Mouse (Mus musculus): Measurements from ENCODE around the gene Clmp. TPM values are rescaled to one million over a fixed set of nuclear protein-coding genes. Genes with fewer than 3 reads are reported as not detected.
A peak's percentile ranks its signal among the peaks of the same experiment; 100 is the strongest.

Clmp gene
- total RNA-seq (2015; ENCODE audit: low replicate concordance) (not detected in 2 replicates), total RNA-seq (2017; ENCODE audit: low replicate concordance) (1.3 TPM in 1 of 2 replicates, not detected in the other)

DNA sequence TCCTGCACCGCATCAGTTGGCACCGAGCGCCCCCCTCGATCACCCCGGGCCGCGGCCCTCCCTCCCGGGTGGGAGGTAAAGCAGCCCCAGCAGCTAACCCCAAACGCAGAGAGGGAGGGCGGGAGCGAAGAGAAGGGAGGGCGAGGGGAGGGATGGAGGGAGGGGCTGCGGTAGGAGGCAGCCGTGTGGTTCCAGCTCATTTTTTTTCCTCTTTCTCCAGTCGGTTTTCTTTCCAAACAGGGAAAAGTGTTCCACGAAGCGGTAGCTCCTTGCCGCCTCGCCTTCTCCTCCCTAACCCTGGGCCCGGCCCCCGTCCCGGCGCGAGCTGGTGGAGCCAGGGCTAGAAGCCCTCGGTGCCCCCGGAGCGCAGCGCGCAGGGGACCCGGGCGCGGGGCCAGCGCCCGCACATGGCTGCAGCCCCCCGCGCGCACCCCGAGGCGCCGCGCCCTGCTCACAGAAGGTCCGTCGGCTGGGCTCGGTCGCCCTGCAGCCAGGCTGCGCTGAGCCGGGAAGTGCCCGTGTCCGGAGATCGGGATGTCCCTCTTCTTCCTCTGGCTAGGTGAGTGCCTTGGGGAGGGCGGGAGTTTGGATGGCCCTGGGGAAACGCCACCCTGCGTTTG is at the start of gene Clmp:
Gene Clmp, plus strand, starts transcription at position 162 of the 620 bp plus-strand sequence.
- ATAC-seq (replicated peaks; ENCODE audit: low FRiP score, poor library complexity, severe bottlenecking): no peak

GRCm38 (mm10) chr9:40636054-40636453 is 49.7 kb upstream of the Clmp start:
- ATAC-seq (replicated peaks; ENCODE audit: low FRiP score, poor library complexity, severe bottlenecking): peak; percentile 67

DNA sequence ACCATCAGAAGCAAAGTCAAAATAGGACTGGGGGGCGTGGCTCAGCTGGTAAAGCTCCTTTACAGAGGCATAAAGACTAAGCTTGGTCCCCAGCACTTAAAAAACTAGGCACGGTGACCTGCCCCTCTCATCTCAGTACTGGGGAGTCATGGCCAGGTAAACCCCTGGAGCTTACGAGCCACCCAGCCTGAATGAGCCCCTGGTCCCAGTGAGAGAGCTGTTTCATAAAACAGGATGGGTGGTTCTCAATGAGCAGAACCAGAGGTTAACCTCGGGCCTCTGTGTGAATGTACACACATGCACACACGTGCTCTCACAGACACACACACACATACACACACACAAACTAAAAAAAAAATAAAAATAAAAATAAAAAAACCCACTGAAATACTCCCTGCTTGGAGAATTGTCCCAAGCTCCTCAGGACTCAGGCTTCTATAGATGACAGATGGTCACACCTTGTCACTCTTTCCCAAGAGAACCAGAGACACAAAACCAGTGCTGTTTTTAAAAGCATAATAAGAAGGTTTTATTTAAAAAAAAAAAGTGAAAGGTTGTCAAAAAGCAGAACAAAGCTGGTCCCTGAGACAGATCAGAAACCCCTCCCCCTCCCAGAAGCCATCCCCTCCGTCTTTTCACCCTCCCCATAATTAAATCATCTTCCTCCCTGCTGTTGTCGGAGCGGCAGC is 47.9 kb upstream of the Clmp start:
- ATAC-seq (replicated peaks; ENCODE audit: low FRiP score, poor library complexity, severe bottlenecking): no peak

DNA sequence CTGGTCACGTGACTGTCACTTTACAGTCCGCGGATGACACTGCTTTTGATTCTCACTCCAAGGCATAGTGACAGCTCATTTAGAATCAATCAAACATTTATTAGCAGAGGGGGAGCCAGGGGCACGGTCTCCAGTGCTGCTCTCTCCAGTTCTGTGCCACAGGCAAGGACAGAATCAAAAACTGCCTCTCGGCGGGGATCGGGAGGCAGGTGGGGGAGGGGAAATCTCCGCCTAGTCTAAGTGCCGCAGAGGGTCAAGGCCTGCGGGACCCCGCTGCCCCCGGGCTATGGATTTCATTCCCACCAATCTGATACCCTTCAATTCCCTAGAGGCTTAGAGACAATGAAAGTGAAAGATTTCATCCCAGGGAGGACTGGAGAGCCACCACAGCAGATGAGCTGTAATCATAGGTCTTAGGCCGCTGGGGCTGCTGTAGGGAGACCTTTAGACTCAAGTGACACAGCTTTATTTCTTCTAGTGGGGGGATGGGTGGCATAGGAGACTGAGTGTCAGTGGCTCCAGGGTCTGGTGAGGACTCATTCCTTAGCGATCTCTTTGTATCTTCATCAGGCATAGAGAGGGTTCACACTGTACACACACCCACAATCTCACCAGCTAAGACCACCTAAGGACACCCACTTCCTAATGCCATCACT is 47.2 kb upstream of the Clmp start:
- ATAC-seq (replicated peaks; ENCODE audit: low FRiP score, poor library complexity, severe bottlenecking): no peak

GRCm38 (mm10) chr9:40639536-40640187 is 46.1 kb upstream of the Clmp start:
- ATAC-seq (replicated peaks; ENCODE audit: low FRiP score, poor library complexity, severe bottlenecking): no peak

GRCm38 (mm10) chr9:40641318-40641717 is 44.4 kb upstream of the Clmp start:
- no peak for ATAC-seq (replicated peaks; ENCODE audit: low FRiP score, poor library complexity, severe bottlenecking)

DNA sequence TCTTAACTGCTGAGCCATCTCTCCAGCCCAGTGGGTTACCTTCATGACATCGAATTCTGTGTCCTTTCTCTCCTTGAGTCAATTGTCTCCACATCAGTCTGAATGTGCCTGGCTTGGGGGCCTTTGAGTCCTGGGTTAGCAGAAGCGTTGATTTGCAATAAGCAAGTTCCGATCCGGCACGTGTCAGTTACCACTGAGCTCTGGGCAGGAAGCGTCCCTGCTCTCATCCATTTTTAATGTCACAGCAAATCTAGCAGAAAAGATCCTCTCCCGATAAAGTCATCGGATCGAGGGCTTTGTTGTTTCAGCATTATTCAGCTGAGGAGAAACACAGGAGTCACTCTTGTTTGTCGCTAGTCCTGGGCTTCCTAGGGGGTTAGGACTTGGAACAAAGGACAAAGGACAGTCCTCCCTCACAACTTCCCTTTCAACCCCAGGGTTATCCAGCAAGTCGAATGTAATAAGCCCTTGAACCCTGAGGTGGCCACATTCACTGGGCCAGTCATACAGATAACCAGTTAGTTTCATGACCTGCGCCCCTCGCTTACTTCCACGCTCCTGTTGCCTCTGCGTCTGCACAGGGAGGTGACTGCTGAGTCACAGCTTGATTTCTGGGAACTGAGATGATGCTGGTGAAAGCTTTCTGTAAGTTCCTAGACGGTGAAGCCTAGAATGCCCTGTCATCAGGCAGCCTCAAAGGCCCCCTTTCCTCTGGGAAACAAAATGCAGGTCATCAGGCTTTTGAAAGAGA is 43.1 kb upstream of the Clmp start:
- ATAC-seq (replicated peaks; ENCODE audit: low FRiP score, poor library complexity, severe bottlenecking): no peak

GRCm38 (mm10) chr9:40649444-40649843 is 36.3 kb upstream of the Clmp start:
- ATAC-seq (replicated peaks; ENCODE audit: low FRiP score, poor library complexity, severe bottlenecking): no peak

GRCm38 (mm10) chr9:40649983-40650382 is 35.8 kb upstream of the Clmp start:
- ATAC-seq (replicated peaks; ENCODE audit: low FRiP score, poor library complexity, severe bottlenecking): no peak

DNA sequence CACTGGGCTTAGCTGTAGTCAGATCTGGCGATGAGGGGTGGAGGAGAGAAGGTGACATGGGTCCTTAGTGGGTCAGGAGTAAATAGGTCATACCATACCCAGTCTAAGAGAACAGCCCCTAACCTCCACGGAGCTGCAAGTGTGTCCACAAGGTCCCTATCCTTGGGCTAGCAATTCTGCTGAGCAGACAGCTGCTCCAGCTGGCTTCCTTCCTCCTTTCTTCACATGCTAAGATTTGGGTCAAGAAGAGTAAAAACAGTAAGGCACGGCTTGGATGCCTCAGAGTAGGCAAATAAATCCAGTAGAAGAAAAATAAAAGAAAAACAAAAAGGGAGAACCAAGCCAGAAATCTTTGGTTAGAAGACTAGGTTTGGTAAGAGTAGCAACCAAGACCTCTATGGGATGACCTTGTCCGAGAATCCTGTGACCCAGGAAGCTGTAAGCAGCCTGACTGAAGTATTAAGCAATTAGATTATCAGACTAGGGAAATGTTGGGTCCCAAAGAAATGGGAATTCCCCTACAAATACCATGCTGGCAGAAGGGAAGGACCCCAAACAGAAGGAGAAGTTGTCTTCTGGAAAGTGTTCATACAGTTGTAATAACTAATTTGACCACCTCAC is 34.4 kb upstream of the Clmp start:
- ATAC-seq (replicated peaks; ENCODE audit: low FRiP score, poor library complexity, severe bottlenecking): no peak

DNA sequence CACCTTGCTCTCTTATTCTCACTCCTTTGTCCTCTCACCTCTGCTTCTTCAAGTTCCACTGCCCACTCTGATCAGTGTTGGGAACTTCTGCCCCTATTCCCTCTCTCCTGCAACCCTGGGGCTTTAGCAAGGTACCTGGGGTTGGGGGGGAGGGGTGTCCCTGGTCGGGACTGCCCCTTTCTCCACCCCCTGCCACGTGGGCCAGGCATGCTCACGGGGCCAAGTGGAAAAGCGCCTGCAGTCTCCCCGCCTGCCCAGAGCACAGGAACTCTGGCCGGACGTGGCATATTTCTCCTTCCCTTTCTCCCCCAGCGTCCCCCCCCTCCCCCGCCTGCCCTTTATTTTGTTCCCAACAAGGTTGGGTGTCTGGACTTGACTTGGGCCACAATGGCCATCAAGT is 33.0 kb upstream of the Clmp start:
- ATAC-seq (replicated peaks; ENCODE audit: low FRiP score, poor library complexity, severe bottlenecking): no peak

DNA sequence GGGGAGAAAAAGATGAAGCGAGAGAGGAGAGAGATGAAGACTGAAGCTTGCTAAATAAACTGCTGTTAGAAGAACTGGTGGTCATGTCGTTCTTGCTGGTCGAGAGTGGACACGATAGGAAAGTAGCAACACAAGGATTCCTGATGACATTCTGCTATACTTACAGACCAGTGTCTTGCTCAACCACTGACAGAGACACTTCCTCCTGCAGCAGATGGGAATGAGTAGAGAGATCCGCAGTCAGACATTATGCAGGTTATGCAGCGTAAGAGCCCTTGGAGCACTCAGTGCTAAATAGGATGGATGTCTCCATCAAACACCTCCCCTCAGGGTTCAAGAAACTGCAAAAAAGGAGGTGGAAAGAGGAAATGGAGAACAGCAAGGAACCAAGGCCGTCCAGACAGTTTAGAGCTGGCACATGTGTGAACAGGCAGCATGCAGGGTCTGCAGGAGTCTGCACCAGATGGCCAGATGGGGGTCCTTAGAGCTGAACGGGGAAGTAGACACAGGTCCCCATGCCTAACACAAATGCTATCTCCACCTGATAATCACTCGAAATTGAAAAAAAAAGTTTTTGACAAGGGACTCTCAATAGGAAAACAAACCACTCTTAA is 19.5 kb upstream of the Clmp start:
- ATAC-seq (replicated peaks; ENCODE audit: low FRiP score, poor library complexity, severe bottlenecking): no peak

- ATAC-seq (replicated peaks; ENCODE audit: low FRiP score, poor library complexity, severe bottlenecking): no peak
These were observed 15.4 kb upstream of the Clmp start, which contains the start of gene Gm21915 for GRCm38 (mm10) chr9:40670313-40670712. Gene Gm21915, plus strand, starts transcription at chr9:40670613.

GRCm38 (mm10) chr9:40671323-40671930 is 14.3 kb upstream of the Clmp start:
- no peak for ATAC-seq (replicated peaks; ENCODE audit: low FRiP score, poor library complexity, severe bottlenecking)

DNA sequence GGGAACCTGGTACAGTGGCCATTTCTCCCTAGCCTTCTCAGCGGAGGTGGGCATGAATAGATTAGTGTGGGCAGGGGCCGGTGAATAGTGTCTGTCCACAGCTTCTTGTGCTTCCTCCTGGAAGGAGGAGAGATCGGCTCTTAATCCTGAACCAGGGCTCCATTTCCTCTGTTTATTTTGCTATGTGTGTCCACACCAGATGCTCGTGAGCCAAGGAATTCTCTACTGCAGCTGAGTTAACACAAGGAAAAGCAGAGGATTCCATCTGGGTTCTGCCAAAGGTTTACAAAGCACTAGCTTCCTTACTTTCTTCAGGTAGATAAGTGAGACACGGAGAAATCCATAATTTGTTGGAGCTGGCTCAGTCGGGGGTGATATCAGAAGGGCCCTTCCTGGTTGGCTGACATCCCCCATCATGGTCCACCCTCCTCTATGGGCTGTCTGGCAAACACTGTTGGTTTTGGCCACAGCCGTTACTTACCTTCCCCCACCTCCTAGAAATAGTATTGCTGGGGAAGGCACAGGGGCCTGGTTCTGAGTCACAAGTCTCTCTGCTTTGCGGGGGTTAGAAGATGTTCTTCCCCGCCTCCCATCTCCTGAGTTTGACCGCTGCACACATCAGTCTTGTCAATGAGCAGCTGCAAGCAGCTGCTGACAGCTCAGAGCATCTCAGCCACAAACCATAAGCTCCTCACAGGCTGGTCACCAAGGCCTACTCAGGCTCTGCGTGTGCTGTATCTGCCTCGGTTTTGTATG is 10.4 kb upstream of the Clmp start:
- no peak for ATAC-seq (replicated peaks; ENCODE audit: low FRiP score, poor library complexity, severe bottlenecking)

DNA sequence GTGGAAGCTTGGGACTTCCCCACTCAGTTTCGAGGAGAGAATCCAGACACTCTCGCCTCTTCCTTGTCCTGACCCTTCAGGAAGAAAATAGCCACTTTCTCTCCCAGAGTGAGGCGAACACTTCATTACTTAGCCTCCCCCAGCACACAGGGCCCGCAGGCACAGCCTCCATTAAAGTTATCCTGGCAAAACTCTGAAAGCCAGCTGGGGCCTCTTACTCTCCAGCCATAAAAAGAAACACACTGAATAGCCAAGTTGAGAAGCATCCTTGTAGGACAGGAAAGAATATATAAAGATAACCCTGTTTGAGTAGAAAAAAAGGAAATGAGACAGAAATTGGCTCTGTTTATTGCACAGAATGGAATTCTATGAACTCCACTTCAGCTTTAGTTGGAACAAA is 7.1 kb upstream of the Clmp start:
- ATAC-seq (replicated peaks; ENCODE audit: low FRiP score, poor library complexity, severe bottlenecking): no peak

- no peak for ATAC-seq (replicated peaks; ENCODE audit: low FRiP score, poor library complexity, severe bottlenecking)
These were observed 698 bp downstream of the Clmp start for GRCm38 (mm10) chr9:40686421-40686899.

GRCm38 (mm10) chr9:40687053-40687452 is 1.3 kb downstream of the Clmp start:
- ATAC-seq (replicated peaks; ENCODE audit: low FRiP score, poor library complexity, severe bottlenecking): no peak
